Mouse (Mus musculus): ENCODE measurements around the gene Tnfrsf19. TPM values are rescaled to one million over a fixed set of nuclear protein-coding genes. Genes with fewer than 3 reads are reported as not detected.

Gene Tnfrsf19
- polyA plus RNA-seq, 1 experiment from 2014 or later, result 4.7 TPM

DNA sequence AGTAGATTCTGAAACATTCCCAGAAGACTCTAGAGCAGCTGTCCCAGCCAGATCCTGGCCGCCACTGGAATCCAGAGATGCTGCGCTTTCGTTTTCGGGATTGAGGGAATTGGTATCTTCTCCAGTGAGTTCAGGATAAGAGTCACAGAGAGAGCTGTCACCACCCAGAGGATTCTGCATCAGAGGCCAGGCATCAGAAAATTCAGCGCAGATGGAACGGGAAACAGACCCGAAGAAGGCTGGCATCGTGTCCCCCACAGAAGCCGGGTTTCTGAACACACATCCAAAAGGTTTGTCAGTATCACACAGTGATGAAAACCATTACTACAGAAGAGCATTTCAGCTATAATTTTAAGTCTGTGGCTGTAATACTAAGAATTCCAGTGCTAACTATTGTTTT lies 75.3 kb downstream of the Tnfrsf19 start:
- H3K9me3 ChIP-seq (ENCODE audit: control insufficient read depth), result no peaks in the 10 kb centered on the region
- H3K4me1 ChIP-seq (replicated peaks; ENCODE audit: control insufficient read depth, insufficient read depth, low read length), result no peaks in the 10 kb centered on the region; the same call in 1 of the 2 replicates
- no peak overlapping the region for H3K4me3 ChIP-seq (ENCODE audit: low read depth, low read length)
- H3K9ac ChIP-seq (ENCODE audit: low read depth, low read length), result no peak overlapping the region
- H3K4me2 ChIP-seq (replicated peaks; ENCODE audit: low read depth), result no peak overlapping the region
- 95% methylated on average over 9 of the region's 9 CpGs for WGBS
- no peak for ATAC-seq
- no peaks in the 10 kb centered on the region; the same call in 1 of the 2 replicates for H3K36me3 ChIP-seq (ENCODE audit: control insufficient read depth, insufficient read depth)
- no peaks in the 10 kb centered on the region for H3K27me3 ChIP-seq (replicated peaks; ENCODE audit: control insufficient read depth, insufficient read depth, low read length)
- TF ChIP-seq CTCF (IDR thresholded peaks at IDR 0.05; ENCODE audit: low read depth), result no peak
- H3K27ac ChIP-seq (ENCODE audit: low read depth, low read length), result no peak overlapping the region

DNA sequence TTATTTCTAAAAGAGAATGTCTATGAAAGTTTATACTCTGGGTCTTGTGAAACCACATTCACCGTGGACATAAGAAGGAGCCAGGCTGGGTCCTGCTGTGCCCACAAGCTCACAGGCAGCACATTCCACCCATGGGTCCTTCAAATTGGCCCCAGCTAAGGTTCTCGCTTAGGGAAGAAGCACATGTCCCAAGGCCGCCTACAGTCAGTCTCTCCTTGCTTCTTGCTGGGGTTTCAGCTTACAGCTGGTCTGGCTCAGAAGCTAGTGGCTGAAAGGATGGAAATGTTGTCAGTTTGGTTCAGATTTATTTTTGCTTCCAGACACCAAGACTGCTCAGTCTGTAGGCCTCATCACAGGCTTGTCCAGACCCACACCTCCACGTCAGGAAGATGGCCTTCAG lies 80.2 kb downstream of the Tnfrsf19 start:
- Histone ChIP-seq H3K9ac (ENCODE audit: low read depth, low read length) (no peak overlapping the region), H3K27me3 (replicated peaks; ENCODE audit: control insufficient read depth, insufficient read depth, low read length) (no peaks in the 10 kb centered on the region), H3K4me2 (replicated peaks; ENCODE audit: low read depth) (no peak overlapping the region), H3K36me3 (ENCODE audit: control insufficient read depth, insufficient read depth) (no peaks in the 10 kb centered on the region), H3K9me3 (ENCODE audit: control insufficient read depth) (no peaks in the 10 kb centered on the region), H3K4me3 (ENCODE audit: low read depth, low read length) (no peak overlapping the region), H3K4me1 (replicated peaks; ENCODE audit: control insufficient read depth, insufficient read depth, low read length) (no peaks in the 10 kb centered on the region), H3K27ac (ENCODE audit: low read depth, low read length) (no peak overlapping the region)
- no peak for TF ChIP-seq CTCF (IDR thresholded peaks at IDR 0.05; ENCODE audit: low read depth)
- 84% methylated on average over 4 of the region's 4 CpGs for WGBS
- ATAC-seq, result no peak

DNA sequence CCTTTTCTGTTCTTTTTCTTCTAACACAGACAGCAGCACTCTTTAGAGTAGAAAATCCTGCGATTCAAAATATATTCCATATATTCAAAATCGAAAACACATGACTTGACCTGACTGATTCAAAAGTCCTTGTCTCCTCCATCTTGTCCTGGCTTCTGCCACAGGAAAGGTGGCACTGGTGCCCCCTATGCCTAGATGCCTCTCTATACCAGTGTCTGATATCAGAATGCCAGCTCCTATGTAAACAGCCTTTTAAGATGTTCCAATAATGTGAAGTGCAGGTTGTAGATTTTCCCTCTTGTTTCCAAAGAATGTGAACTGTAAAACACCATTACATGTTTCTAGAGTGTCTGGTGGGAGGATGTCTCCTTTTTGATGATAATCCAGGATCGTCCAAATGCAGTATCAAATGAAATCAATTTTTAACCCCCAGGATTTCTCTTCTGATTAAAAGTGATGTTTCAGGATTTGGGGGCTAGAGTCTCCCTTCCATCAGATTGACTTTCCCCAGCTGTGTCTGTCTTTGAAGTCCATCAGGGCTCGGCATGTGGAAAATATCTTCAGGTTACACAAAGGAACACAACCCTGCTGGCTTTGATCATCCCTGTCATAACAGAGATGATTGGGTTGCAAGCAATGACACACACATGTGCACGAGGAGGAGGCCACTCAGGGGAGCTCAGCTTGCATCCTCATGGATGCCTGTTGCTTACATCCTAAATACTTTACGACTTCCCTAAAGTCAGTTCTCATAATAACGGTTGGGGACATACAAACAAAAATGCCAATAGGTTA lies 82.1 kb downstream of the Tnfrsf19 start:
- ATAC-seq, result no peak
- no peaks in the 10 kb centered on the region for H3K27me3 ChIP-seq (replicated peaks; ENCODE audit: control insufficient read depth, insufficient read depth, low read length)
- no peaks in the 10 kb centered on the region for H3K9me3 ChIP-seq (ENCODE audit: control insufficient read depth)
- no peak overlapping the region for H3K27ac ChIP-seq (ENCODE audit: low read depth, low read length)
- H3K9ac ChIP-seq (ENCODE audit: low read depth, low read length), result no peak overlapping the region
- no peak overlapping the region for H3K4me3 ChIP-seq (ENCODE audit: low read depth, low read length)
- TF ChIP-seq CTCF (IDR thresholded peaks at IDR 0.05; ENCODE audit: low read depth), result no peak
- H3K4me2 ChIP-seq (replicated peaks; ENCODE audit: low read depth), result no peak overlapping the region
- 81% methylated on average over 7 of the region's 7 CpGs for WGBS
- no peaks in the 10 kb centered on the region for H3K36me3 ChIP-seq (ENCODE audit: control insufficient read depth, insufficient read depth)
- H3K4me1 ChIP-seq (replicated peaks; ENCODE audit: control insufficient read depth, insufficient read depth, low read length), result no peaks in the 10 kb centered on the region

DNA sequence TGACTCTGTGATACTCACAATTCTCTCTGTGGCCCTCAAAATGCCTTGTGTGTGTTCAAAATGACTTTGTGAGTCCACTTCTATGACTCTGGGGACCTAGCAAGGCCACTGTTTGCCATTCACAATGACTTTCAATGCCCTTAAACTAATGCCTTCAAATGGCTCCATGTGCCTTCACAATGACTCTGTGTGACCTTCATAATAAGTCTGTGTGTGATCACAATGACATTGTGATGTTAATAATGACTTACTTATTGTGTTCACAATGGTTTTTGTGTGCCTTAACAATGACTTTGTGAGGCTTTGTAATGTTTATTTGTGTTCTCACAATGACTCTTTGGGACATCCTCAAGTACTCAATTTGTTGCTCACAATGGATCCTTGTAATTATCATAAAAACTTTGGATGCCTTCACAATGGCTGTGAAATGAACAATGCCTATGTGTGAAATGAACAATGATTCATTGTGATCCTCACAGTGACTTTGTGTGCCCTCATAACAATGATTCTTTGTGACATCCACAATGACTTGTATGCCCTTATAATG lies 88.6 kb downstream of the Tnfrsf19 start:
- Histone ChIP-seq H3K27me3 (replicated peaks; ENCODE audit: control insufficient read depth, insufficient read depth, low read length) (no peaks in the 10 kb centered on the region), H3K27ac (ENCODE audit: low read depth, low read length) (no peak overlapping the region)
- no peak for ATAC-seq

DNA sequence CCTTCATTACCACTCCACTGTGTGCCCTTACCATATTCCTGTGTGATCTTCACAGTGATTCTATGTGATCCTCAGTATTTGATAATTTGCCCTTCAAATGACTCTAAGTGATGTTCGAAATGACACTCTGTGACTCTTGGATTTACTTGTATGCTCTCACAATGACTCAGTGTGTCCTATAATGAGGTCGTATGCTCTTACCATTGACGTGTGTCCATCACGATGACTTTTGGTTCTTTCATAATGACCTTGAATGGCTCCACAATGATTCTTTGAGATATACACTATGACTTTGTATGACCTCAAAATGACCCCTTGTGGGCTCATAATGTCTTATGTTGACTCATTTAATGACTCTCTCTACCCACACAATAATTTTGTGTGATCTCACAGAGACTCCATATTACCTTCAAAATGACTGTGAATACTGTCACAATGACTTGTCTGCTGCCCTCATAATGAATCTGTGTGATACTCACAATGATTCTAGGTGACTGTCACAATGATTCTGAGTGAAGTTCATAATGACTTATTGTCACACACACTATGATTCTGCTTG lies 108.7 kb downstream of the Tnfrsf19 start:
- H3K27ac ChIP-seq (ENCODE audit: low read depth, low read length), result no peak overlapping the region
- 91% methylated on average over 4 of the region's 4 CpGs for WGBS
- no peaks in the 10 kb centered on the region for H3K4me1 ChIP-seq (replicated peaks; ENCODE audit: control insufficient read depth, insufficient read depth, low read length)
- H3K4me2 ChIP-seq (replicated peaks; ENCODE audit: low read depth), result no peak overlapping the region
- ATAC-seq, result no peak
- no peak for TF ChIP-seq CTCF (IDR thresholded peaks at IDR 0.05; ENCODE audit: low read depth)
- H3K36me3 ChIP-seq (ENCODE audit: control insufficient read depth, insufficient read depth), result no peaks in the 10 kb centered on the region
- no peaks in the 10 kb centered on the region for H3K27me3 ChIP-seq (replicated peaks; ENCODE audit: control insufficient read depth, insufficient read depth, low read length)
- no peak overlapping the region for H3K4me3 ChIP-seq (ENCODE audit: low read depth, low read length)
- H3K9ac ChIP-seq (ENCODE audit: low read depth, low read length), result no peak overlapping the region
- H3K9me3 ChIP-seq (ENCODE audit: control insufficient read depth), result no peaks in the 10 kb centered on the region

More for the DNA sequence above, 88.6 kb downstream of the Tnfrsf19 start:
- TF ChIP-seq CTCF (IDR thresholded peaks at IDR 0.05; ENCODE audit: low read depth), result no peak
- Histone ChIP-seq H3K4me3 (ENCODE audit: low read depth, low read length) (no peak overlapping the region), H3K36me3 (ENCODE audit: control insufficient read depth, insufficient read depth) (no peaks in the 10 kb centered on the region), H3K4me2 (replicated peaks; ENCODE audit: low read depth) (no peak overlapping the region), H3K4me1 (replicated peaks; ENCODE audit: control insufficient read depth, insufficient read depth, low read length) (no peaks in the 10 kb centered on the region), H3K9me3 (ENCODE audit: control insufficient read depth) (no peaks in the 10 kb centered on the region), H3K9ac (ENCODE audit: low read depth, low read length) (no peak overlapping the region)

DNA sequence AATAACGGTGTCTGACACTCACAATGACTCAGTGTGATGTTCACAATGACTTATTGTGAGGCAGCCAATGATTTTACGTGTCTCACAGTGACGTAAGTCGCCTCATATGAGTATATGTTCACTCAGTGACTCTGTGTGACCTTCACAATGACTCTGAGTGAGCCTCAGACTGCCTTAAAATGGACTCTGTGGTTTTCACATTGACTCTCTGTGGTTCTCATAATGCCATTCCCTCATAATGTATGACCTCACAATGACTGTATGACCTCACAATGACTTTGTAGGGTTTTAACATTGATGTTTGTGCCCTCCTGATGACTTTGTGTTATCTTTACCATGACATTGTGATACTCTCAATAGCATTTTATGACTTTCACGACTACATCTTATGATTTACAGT lies 110.6 kb downstream of the Tnfrsf19 start:
- WGBS, result 75% methylated on average over 5 of the region's 5 CpGs
- Histone ChIP-seq H3K4me2 (replicated peaks; ENCODE audit: low read depth) (no peak overlapping the region), H3K4me1 (replicated peaks; ENCODE audit: control insufficient read depth, insufficient read depth, low read length) (no peaks in the 10 kb centered on the region), H3K4me3 (ENCODE audit: low read depth, low read length) (no peak overlapping the region), H3K9me3 (ENCODE audit: control insufficient read depth) (no peaks in the 10 kb centered on the region), H3K9ac (ENCODE audit: low read depth, low read length) (no peak overlapping the region), H3K27ac (ENCODE audit: low read depth, low read length) (no peak overlapping the region), H3K36me3 (ENCODE audit: control insufficient read depth, insufficient read depth) (no peaks in the 10 kb centered on the region), H3K27me3 (replicated peaks; ENCODE audit: control insufficient read depth, insufficient read depth, low read length) (no peaks in the 10 kb centered on the region)
- no peak for ATAC-seq
- no peak for TF ChIP-seq CTCF (IDR thresholded peaks at IDR 0.05; ENCODE audit: low read depth)
